Mouse (Mus musculus) bone marrow macrophage, adult 2 months (primary cell): ENCODE measurements around the gene Esr1.

ENCODE experiments used
- CTCF ChIP-seq: IDR thresholded peaks from 2 replicates; pipeline ENCODE4 v1.5.1; 2012; ENCODE audit warnings: low read depth, mild to moderate bottlenecking, low read length, moderate library complexity
- POLR2A ChIP-seq: IDR thresholded peaks from 2 replicates; pipeline ENCODE4 v1.6.1; 2012; ENCODE audit warnings: mild to moderate bottlenecking, low read depth, low read length, borderline replicate concordance

DNA sequence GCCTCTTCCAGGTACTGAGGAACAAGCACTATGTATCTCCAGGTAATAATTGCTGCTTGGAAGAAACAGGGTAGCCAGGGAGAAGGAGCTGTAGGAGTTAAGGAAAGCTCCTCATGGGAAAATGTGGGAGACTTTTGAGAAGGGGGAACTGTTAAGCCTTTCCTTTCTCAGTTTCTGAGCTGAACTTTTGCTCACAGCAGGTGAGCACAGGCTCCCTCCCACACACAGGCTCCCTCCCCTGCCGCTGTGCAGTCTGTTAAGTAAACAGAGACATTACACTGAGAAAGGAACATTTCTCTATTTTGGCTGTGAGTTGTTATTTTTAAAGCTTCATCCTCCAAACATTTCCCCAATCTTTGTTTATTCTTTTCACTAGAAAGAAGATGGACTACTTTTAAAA, 354.4 kb downstream of the Esr1 start:
- TF ChIP-seq POLR2A (no peak), CTCF (no peak)
